Mouse (Mus musculus) left cerebral cortex, postnatal 36 days (tissue): ENCODE results near the gene Arhgdib. TPM values are rescaled to one million over a fixed set of nuclear protein-coding genes. Genes with fewer than 3 reads are reported as not detected.
"Not testable (repeated sequence)": the region's sequence is repeated elsewhere in the genome, so short reads cannot be mapped to it uniquely, and the experiment has no call there.

ENCODE experiments used
- DNase-seq, 2 experiments: peaks; one replicate each; pipeline ENCODE4 v3.0.0; 2021 to 2022; ENCODE audit warnings: low spot score in 2 of 2, mixed read lengths in 1 of 2
- intact Hi-C: fragments of 180-260 bp; cut with DNase I; formaldehyde crosslinking; loops from one replicate; pipeline ENCODE4 v1.15.1; 2025
- total RNA-seq, 2 experiments: library from RNA; stranded (reverse); gene quantifications; 2 replicates each; pipeline ENCODE4 v1.2.3; 2021

The Arhgdib gene
- 10 to 100 TPM in 1 of 2 experiments, 1 to 10 TPM in 1; 8.9 to 11.0 TPM for total RNA-seq

DNA sequence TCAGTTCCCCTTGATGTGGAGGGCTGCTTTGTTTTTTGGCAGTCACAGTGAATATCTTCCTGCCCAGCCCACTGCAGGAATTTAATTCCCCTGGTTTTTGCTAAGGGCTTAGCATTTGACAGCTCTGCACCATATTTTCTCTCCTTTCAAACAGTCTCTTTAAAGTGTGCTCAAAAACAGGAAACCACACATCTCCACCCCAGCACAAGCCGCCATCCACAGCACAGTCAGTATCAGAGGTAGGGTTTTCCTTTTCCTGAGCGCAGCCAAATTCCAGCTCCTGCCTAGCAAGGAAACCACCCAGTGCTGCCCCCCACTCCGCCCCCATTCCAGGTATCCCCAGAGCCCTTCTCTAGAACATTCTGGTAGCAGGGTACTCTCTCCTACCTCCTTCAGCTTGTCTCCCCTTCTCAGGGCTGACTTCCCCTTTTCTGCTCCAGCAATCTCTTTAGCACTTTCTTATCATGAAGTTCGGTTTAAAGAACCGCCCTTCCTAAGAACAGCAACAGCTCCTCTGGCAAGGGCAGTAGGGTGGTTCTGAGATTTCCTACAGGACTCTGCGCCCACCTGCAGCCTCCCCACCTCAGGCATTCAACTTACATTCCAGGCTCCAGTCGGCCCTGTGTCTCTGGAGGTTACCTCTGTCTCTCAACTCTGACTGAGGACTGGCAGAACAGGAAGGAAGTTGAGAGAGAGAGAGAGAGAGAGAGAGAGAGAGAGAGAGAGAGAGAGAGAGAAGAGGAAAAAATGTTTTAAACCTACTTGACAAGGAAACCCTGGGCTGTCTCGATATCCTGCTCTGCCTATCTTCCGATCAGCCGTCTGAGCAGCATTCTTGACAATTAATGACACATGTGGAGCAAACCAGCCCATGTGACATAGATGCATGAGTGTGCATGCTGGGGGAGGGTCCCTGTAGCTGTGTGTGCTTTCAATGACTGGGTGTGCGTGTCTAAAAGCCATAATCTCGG is at the start of gene Arhgdib:
Arhgdib (minus strand) TSS at position 849 of the 971 bp plus-strand sequence.
- intact Hi-C loops = no loop called here
- peak in 1 of 2 experiments; percentile 24 for DNase-seq

DNA sequence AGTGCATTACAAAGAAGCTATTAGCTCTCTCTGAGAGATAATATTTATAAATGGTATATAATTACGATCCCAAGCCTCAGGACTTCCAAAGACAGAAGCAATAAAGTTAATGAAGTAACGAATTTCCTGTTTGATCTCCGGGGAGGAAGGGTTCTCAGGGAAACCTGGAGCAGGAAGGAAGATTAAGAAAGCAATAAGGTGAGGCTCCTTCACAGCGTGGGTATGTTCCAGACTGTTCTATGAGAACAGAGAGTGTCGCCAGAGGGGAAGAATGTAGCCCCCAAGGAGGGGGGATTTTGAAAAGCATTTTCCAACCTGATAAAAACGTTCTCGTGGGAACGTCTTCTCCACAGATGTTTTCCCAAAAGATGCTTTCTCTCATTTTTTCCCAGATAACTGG is 48.9 kb upstream of the Arhgdib start:
- intact Hi-C loops = no loop called here
- no peak for DNase-seq

DNA sequence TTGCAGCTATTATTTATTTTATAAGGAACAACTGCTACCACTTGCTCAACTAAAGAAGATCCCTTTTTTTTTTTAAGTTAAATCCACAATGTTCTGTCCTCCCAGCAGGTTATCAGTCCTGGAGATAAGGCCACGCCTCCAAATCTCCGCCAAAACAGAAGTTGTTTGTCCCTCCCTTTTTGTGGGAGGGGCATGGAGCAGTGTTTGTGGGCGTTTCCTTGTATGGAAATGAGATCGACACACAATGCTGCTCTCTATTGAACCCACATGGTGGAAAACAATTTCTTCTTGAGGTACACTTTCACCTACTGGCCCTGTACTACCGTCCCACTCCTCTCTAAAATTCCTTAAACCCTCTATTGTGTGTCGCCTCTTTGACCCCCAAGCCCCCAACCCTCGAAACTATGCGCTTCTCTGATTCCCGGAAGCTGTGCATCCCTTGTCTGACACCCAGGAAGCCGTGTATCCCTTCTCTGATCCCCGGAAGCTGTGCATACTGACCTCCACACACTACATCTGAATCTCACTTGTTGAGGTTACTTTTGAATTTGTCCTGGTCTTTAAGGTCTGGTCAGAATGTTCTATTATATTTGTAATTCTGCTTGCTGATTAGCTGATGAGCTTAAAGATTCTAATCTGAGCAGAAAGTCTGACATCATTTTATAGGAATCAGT is 48.3 kb upstream of the Arhgdib start:
- intact Hi-C loops = no loop called here

DNA sequence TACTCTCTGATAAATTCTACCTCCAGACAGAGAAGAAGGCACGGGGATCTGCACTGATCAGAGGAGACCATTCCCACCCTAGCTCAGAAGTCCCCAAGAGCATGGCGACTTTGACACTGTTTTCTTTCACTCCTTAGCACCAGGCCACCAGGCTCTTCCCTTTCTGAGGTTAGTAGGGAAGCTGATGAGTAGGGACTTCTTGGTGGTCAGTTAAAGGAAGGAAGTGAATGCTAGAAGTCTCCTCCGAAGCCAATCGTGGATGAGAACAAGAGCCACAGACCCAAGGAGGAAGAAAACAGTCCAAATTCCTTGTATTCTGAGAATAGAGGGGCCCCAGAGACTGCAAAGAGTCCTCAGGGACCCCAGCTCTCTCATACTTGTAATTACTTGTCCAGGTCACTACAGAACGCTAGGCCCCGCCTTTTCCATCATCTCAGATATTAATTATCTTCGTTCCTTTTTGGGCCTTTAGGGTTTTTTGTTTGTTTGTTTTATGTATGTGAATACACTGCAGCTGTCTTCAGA is 46.9 kb upstream of the Arhgdib start:
- intact Hi-C loops = no loop called here

More for the DNA sequence above, 48.3 kb upstream of the Arhgdib start:
- no peak for DNase-seq

DNA sequence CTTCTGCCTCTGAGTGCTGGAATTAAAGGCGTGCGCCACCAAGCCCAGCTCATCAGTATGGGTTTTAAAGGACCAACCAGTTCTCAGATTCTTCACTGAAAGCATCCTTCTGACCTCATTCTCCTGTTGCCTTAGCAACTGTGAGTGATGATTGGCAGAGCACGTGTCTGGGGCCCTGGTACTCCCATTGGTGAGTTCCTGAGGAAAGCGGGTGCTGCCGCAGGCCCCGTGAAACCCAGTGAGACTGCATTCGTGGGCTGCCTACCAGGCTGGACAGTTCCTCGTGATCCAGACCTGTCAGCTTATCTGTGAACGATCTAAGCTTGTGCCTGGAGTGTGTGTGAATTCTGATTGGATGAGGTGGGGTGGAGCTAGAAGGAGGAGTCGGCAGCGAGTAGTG is 45.0 kb upstream of the Arhgdib start:
- intact Hi-C loops = no loop called here
- DNase-seq = no peak

More for the DNA sequence above, 46.9 kb upstream of the Arhgdib start:
- no peak for DNase-seq

DNA sequence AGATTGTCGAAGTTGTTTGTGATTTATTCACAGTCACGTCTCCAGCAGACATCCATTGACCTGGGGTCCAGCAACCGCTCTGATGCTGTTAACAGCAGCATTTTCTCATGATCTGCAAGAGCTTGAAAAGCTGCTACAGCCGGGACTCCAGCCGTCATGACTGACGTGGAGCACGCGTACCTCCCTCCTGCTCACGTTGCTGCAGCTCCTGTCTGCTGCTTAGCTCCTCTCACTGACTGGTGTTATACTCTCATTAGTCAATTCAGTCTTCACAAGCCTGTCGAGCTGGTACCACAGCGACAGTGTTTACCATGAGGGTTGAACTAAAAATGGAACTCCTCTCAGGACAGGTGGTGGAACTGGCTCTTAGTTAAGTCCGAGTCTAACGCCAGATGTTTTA is 44.3 kb upstream of the Arhgdib start:
- intact Hi-C loops = no loop called here
- no peak for DNase-seq

DNA sequence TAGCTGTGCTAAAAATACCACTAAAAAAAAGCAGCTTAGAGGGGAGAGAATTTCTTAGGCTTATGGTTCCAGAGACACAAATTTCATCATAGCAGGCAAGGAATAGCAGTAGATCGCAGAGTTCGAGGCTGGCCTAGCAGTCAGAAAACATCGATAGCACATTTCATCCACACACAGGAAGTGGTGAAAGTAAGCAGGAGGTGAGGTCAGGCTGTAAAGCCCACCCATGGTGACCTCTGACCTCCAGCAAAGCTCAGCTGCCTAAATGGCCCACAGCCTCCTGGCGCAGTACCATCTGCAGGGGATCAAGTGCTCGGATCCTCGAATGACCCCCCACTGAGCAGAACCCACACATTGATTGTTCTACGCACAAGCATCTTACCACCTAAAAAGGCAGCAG is 41.5 kb upstream of the Arhgdib start:
- DNase-seq = no peak
- intact Hi-C loops = loop anchor here (5.0 kb wide), 1 partner anchor 121 kb away; no protein-coding TSS in a partner anchor

DNA sequence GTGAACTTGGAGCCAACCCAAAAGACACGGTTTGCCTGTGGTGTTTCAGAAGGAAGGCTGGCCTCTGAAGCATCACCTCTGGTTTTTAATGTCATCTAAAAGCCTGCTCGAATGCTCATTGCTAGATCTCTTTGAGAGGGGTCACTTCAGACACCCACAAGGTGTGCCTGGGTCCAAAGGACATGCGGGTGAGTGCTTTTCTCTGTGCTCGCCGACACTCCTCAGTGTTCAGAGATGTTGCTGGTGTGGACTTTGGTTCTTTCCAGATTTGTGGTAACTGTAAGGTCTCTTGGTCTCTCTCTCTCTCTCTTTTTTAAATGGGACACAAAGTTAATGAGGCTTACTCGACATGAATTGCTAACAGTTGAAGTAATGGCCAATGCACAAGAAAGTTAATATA is 40.9 kb upstream of the Arhgdib start:
- no peak for DNase-seq
- intact Hi-C loops = loop anchor here (5.0 kb wide), 1 partner anchor 120 kb away; no protein-coding TSS in a partner anchor

DNA sequence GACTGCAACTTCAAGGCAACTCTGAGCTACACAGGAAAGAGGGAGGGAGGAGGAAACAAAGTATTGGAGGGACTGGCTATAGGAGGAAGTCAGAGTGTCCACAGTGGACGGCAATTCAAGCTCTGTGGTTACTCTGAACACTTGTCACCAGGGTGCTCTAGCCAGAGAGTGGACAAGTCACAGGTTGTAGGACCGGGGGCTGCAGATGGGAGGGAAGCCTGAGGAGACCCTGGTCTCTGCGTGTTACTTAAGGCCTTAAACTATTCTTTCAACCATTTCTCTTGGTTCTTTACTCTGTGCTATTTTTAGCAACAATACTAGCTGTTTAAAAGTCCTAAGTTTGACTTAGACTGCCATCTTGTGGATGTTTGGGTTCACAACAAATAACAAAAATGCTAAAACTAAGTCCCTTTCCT is 38.6 kb upstream of the Arhgdib start:
- no peak for DNase-seq
- intact Hi-C loops = loop anchor here (5.0 kb wide), 1 partner anchor 118 kb away; no protein-coding TSS in a partner anchor

DNA sequence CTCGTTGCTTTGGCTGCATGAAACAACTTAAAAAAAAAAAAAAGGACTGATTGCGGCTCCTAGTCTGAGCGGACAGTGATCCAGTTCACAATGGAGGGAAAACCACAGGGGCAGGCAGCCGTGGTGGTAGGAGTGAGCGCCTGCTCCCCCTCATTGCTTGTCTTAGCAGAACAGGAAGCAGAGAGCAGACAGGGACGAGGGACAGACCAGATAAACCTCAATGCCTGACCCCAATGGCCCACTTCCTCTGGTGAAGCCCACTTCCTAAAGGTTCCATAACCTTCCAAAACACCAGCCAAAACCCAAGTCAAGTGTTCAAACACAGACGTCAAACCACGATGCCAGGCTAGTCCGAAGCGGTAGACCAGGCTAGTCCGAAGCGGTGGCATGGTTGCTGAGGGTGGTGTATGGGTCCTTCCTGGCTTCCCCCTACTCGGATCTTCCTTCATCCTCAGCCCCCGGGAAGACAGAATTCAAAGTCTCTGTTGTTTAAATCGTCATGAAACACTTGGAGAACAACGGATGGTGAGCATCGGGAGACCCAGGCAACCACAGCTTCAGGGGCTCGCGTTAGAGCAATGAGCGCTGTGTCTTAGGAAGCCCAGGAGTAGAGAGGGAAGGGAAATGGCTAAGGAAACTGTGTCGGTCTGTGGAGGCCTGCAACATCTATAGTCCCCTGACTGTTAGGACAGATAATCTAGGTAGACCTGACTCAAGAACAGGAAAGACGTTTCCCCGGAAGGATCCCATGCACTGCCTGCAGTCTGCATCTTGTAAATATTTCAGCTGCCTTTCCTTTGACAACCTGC is 37.8 kb upstream of the Arhgdib start:
- no peak for DNase-seq
- intact Hi-C loops = loop anchor here (5.0 kb wide), 1 partner anchor 117 kb away; no protein-coding TSS in a partner anchor

DNA sequence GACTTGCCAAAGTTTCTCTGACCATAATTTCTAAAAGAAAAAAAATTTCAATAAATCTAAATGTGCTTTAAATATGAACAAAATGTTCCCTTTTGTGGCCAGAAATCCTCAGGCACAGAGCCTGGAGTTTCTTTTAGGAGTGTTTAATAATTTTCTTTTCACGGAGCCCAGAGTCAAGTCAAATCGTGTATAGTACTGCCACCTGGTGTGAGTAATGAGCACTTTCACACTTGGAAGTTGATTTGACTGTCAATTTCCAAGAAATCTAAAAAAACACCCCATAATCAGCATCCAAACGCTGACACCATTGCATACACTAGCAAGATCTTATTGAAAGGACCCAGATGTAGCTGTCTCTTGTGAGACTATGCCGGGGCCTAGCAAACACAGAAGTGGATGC is 27.2 kb upstream of the Arhgdib start:
- intact Hi-C loops = loop anchor here (5.0 kb wide), 2 partner anchors 47 to 107 kb away; partner anchors contain the start of genes Erp27 and Pde6h
- DNase-seq = not testable (repeated sequence)

DNA sequence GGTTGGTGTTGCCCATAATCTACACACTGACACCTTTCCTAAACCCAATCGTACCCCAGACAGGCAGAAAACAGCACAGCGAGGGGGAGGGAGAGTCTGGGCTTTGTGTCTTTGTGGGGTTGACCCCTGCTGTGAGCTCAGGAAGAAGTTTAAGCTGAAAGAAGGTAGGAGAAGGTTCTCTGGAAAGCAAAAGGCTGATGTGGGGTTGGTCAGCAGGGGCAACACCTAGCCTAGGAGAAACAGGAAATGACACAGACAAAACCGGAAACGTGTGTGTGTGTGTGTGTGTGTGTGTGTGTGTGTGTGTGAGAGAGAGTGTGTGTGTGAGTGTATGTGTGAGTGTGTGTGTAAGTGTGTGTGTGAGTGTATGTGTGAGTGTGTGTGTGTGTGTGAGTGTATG is 25.8 kb upstream of the Arhgdib start:
- intact Hi-C loops = loop anchor here (5.0 kb wide), 2 partner anchors 45 to 105 kb away; partner anchors contain the start of genes Erp27 and Pde6h
- no peak for DNase-seq

DNA sequence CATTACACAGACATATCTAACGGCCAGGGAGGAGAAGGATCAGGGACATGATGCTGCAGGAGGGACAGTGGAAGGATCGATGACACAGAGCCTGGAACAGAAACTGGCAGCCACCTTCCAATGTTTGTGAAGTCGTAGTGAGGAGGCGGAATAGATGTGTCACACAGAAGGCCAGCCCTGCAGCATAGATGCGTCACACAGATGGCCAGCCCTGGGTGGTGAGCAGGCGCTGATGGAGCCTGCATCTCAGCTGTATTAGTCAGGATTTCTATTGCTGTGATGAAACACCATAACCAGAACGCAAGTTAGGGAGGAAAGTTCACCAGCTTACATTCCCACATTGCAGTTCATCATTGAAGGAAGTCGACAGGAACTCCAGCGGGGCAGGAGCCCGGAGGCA is 24.2 kb upstream of the Arhgdib start:
- peak in 1 of 2 experiments; percentile 13 for DNase-seq
- intact Hi-C loops = loop anchor here (5.0 kb wide), 2 partner anchors 44 to 104 kb away; partner anchors contain the start of genes Erp27 and Pde6h

DNA sequence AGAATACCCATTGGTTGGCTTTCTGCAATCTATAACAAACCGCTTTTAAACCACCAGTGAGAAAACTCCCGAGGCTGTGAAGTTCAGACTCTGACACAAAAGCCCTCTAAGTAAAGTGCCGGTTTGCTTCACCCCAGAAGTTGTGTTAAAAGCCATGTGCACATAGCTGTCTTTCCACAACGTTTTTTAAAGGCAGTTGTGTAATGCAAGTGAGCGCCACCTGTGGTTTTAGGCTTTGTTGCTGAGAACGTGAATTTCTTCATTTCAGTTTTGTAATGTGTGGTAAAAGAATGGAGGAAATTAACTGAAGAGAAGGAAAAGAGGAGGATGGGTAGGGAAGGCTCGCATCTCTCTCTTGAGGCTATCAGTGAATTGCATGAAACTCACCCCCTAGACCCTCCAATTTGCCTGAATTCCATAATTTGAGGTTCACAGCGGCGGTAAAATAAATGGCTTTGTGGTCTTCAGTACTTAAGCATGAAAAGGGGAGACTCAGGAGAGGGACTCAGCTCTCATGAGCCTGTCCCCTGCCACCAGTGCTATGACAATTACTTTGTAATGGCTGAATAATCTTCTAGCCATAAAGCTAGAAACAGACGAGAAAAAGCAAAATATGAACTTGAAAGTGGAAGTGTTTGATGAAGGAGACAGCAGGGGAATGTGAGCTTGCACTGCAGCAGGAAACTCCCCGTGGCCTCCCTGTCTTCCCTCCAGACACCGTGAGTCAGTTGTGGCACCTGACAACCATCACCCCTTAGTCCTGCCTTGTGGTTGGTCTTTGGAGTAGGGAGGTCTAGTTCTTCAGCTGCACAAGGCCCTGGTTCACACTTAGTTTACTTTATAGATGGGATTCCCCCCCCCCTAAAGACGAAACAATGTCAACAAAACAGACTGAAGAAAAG is 23.2 kb upstream of the Arhgdib start:
- intact Hi-C loops = loop anchor here (5.0 kb wide), 2 partner anchors 43 to 103 kb away; partner anchors contain the start of genes Erp27 and Pde6h
- DNase-seq = no peak

DNA sequence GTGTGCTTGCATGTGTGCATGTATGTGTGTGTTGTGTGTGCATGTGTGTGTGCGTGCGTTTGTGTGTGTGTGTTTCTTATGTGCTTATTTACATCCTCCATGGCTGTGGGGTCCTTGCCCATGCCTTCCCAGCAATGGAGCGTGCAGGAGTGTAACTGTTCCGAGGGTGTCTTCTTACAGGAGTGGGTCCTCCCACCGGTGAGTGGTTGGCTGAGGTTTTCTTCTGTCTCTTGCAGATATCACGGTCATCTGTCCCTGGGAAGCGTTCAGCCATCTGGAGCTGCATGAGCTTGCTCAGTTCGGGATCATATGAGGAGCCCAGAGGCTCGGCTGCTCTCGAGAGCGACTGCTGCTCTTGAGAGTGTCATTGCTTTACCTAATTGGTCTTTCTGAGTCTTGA is 21.3 kb upstream of the Arhgdib start:
- intact Hi-C loops = no loop called here
- no peak for DNase-seq

DNA sequence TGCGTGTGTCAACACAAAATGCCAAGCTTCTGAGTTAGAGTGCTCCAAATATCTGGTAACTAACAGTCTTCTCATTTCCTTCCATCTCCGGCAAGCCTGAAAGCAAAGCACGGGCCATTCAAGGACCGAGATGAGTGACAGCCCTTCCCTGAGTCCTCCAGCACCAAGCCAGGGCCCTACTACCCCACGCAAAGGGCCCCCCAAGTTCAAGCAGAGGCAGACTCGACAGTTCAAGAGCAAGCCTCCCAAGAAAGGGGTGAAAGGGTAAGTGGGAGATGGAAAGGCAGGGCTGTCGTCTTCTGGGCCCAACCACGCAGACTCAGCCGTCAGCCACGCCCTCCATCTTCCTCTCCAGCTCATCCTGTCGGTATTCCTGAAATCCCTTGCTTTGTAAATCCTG is 17.4 kb upstream of the Arhgdib start:
- no peak for DNase-seq
- intact Hi-C loops = no loop called here

DNA sequence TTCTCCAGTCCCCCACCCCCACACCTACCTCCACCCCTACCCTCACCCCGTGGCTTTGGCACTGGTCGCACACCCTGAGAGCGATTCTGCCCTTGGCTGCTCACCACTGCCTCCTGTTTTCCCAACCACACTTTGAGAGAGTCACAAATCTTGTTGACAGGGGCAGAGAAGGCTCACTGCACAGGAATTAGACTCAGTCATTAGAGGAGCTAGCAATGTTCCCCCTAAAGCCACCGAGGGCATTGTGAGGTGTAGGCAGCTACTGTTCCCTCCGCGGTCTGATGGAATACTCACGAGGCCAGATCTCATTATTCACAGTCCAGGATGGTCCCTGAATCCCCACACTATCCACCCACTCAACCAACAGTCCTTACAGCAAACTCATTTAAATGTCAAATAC is 15.4 kb upstream of the Arhgdib start:
- intact Hi-C loops = no loop called here
- DNase-seq = no peak

DNA sequence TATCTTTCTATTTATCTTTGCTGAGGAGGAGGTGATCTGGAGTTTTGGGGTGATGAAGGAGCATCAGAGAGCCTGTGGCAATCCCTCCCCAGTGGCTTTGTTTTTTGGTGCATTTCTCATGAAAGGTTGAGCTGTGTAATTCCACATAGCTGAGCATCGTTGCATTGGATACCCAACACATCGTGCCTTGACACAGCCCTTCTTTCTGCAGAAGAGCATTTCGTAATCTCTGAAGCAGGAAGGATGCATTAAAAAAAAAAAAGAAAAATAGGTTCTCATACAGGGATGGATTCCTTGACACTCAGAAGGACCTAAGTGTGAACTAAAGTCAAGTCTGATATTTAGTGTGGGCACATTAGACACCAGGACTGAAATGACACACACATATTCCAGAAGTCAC is 13.5 kb upstream of the Arhgdib start:
- intact Hi-C loops = no loop called here
- no peak for DNase-seq
